Mouse (Mus musculus) hindbrain, embryonic 15.5 days (tissue): ENCODE measurements around the gene Pitpnm2. TPM values are rescaled to one million over a fixed set of nuclear protein-coding genes. Genes with fewer than 3 reads are reported as not detected.

ENCODE experiments used
- ATAC-seq: fragments of 200-750 bp; cut with Nextera tagmentation; 2 replicates; pipeline ENCODE4 v1.8.0; 2017; ENCODE audit warnings: low read depth, moderate number of reproducible peaks, moderate TSS enrichment; ENCODE audit not compliant: low FRiP score
- H3K27ac ChIP-seq: fragments of 300-500 bp; sonication (generic); replicated peaks from 2 replicates; pipeline ENCODE4 v1.5.1; 2015; ENCODE audit warnings: mild to moderate bottlenecking, inconsistent platforms
- H3K27me3 ChIP-seq: fragments of 300-500 bp; sonication (generic); 2 replicates; pipeline ENCODE4 v1.6.1; 2015; ENCODE audit warnings: control low read depth, inconsistent platforms
- H3K36me3 ChIP-seq: fragments of 300-500 bp; sonication (generic); 2 replicates; pipeline ENCODE4 v1.6.1; 2015; ENCODE audit warnings: control low read depth, inconsistent platforms
- H3K4me1 ChIP-seq: fragments of 300-500 bp; sonication (generic); replicated peaks from 2 replicates; pipeline ENCODE4 v1.6.1; 2015; ENCODE audit warnings: control low read depth, inconsistent platforms
- H3K4me2 ChIP-seq: fragments of 300-500 bp; sonication (generic); 2 replicates; pipeline ENCODE4 v1.6.1; 2015; ENCODE audit warnings: moderate library complexity, mild to moderate bottlenecking, inconsistent platforms
- H3K4me3 ChIP-seq: fragments of 300-500 bp; sonication (generic); 2 replicates; pipeline ENCODE4 v1.5.1; 2015; ENCODE audit warnings: mild to moderate bottlenecking, inconsistent platforms
- H3K9ac ChIP-seq: fragments of 300-500 bp; sonication (generic); 2 replicates; pipeline ENCODE4 v1.6.1; 2015; ENCODE audit warnings: inconsistent platforms
- H3K9me3 ChIP-seq: fragments of 300-500 bp; sonication (generic); 2 replicates; pipeline ENCODE4 v1.6.1; 2016; ENCODE audit warnings: control low read depth, inconsistent platforms
- WGBS: fragments of 180-500 bp; shearing (Covaris S2); methylation state at CpG from one replicate; pipeline ENCODE4 v1.1.7; 2015; 5-methylcytosine and 5-hydroxymethylcytosine counted together
- polyA plus RNA-seq: library from polyadenylated mRNA; unstranded; fragments of >200 nt; fragmentation: Nextera tagmentation; extraction: Ambion mirVana; gene quantifications from 2 replicates; pipeline ENCODE4 v1.2.1, GENCODE M21; 2015

Gene Pitpnm2
- polyA plus RNA-seq, 1 experiment from 2014 or later: 10.8 TPM

DNA sequence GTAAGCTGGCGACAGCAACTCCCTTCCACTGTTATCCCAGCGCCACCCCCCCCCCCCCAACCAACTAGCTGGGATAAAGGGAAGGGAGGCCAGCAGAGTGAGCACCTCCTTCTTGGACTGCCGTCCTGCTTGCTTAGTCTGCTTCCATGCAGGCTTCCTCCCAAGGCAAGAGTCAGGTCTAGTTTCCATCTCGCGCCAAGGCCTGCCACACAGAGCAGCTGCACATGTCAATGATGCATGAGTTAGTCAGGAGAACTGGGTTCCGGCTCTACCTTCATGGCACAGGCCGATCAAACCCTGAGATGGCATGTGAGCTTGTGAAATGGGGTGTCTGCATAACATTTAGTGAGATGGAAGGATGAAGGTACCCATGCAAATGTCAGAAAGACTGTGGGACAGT lies 66.9 kb downstream of the Pitpnm2 start:
- no peak overlapping the region for H3K4me3 ChIP-seq
- WGBS: 78% methylated on average over 7 of the region's 7 CpGs
- H3K4me1 ChIP-seq: peaks cover 55% of the 10 kb centered on the region
- ATAC-seq: no peak
- no peaks in the 10 kb centered on the region for H3K9me3 ChIP-seq
- H3K27me3 ChIP-seq: no peaks in the 10 kb centered on the region
- peak overlapping the region; percentile 61; the same call in 1 of the 2 replicates for H3K4me2 ChIP-seq
- H3K36me3 ChIP-seq: no peaks in the 10 kb centered on the region
- H3K27ac ChIP-seq: no peak overlapping the region
- H3K9ac ChIP-seq: no peak overlapping the region

- Histone ChIP-seq H3K4me1 (peaks cover 50% of the 10 kb centered on the region), H3K27me3 (no peaks in the 10 kb centered on the region), H3K4me3 (no peak overlapping the region), H3K4me2 (no peak overlapping the region), H3K9me3 (no peaks in the 10 kb centered on the region), H3K36me3 (no peaks in the 10 kb centered on the region), H3K27ac (no peak overlapping the region), H3K9ac (no peak overlapping the region)
- no peak for ATAC-seq
- 93% methylated on average over 5 of the region's 5 CpGs for WGBS
Measured at GRCm38 (mm10) chr5:124182097-124182496, 67.5 kb downstream of the Pitpnm2 start.

DNA sequence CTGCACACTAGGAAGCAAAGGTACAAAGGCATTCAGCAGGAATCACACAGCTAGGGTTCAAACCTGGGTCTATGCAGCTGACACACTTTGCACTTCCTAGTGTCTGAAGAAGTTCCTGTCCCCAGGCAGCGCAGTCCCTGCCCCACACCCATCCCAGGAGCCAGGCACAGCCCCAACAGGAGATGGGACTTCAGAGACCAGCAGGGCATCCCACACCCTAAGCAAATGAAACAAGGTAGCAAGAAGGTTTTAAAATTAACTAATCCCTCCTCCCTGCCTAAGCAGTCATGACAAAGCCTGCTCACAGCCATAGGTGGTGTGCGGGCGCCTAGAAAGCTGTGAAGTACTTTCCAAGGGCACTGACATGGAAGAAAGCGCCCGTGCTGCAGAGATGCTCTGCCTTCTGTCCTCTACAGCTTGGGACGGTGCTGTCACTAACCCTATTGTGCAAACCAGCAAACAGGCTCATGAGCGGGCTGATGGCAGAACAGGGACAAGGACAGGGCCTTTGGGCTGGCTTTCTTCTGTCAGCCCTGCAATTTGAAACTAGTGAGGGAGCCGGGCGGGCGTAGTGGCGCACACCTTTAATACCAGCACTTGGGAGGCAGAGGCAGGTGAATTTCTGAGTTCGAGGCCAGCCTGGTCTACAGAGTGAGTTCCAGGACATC lies 68.9 kb downstream of the Pitpnm2 start:
- Histone ChIP-seq H3K4me1 (peaks cover 43% of the 10 kb centered on the region), H3K36me3 (no peaks in the 10 kb centered on the region), H3K9ac (no peak overlapping the region), H3K27me3 (no peaks in the 10 kb centered on the region), H3K27ac (no peak overlapping the region), H3K4me2 (no peak overlapping the region), H3K9me3 (no peaks in the 10 kb centered on the region), H3K4me3 (no peak overlapping the region)
- no peak for ATAC-seq
- WGBS: 78% methylated on average over 12 of the region's 12 CpGs

DNA sequence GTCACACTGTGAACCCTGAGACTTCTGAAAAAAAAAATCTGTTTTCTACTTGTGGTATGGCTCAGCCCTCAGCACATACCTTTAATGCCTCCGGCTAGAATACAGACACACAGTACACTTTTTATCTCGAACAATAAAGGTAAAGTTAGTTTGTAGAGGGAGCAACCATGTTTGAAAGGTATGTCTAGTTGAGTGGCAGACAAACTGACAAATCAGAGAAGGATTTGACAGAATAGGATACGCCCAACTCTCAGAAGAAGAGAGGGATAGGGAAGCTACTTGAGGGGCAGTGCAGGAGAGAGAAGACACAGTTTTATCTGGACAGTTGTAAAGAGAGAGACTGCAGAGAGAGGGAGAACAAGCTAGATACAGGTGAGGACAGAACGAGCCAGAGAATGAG lies 70.1 kb downstream of the Pitpnm2 start:
- peaks cover 39% of the 10 kb centered on the region for H3K4me1 ChIP-seq
- no peak overlapping the region for H3K4me2 ChIP-seq
- no peaks in the 10 kb centered on the region for H3K27me3 ChIP-seq
- 95% methylated on average over 4 of the region's 4 CpGs for WGBS
- H3K4me3 ChIP-seq: no peak overlapping the region
- no peak for ATAC-seq
- no peaks in the 10 kb centered on the region for H3K9me3 ChIP-seq
- no peaks in the 10 kb centered on the region for H3K36me3 ChIP-seq
- H3K27ac ChIP-seq: no peak overlapping the region
- H3K9ac ChIP-seq: no peak overlapping the region

DNA sequence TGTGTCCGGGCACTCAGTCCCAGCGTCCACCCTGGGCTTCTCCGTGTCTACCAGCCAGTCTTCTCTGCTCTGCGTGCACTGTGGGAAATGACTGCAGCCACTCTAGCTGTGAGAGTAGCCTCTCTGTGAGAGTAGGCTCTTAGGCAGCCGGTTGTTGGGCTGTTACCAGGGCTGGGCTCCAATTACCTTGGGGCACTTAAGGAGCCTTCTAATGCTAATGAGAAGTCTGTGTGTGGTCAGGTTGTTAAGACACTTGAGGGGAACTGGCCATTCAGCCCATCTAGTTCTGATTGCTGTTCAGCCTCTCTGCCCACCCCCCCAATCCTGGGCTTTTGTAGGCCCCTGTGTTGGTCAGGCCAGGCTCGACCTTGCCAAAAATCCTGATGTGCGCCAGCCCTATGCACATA lies 72.8 kb downstream of the Pitpnm2 start:
- Histone ChIP-seq H3K27ac (peak overlapping the region; percentile 43), H3K4me1 (peaks cover 30% of the 10 kb centered on the region)

DNA sequence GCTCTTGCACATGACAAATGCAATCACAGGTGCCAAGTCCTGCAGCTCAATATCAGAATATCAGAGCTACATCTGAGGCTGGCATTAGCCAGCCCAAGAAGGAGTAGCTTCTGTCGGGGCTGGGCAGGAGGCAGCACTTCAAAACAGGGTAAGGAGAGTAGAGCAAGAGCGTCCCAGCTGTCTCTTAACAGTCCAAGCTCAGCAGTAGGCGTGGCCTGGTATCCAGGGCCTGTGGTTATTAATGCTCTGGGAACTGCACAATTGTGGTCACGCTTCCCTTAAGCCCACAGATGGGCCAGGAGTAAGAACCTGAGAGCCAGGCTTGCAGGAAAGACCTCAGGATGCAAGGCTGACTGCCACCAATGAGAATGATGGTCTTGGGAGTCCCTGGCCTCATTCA lies 74.4 kb downstream of the Pitpnm2 start:
- WGBS: 19% methylated on average over 4 of the region's 4 CpGs
- Histone ChIP-seq H3K4me1 (peaks cover 34% of the 10 kb centered on the region), H3K27me3 (no peaks in the 10 kb centered on the region), H3K27ac (0 out of 2 replicates have a peak overlapping the region, but pooled peaks have one; percentile 8), H3K4me2 (no peak overlapping the region), H3K9me3 (no peaks in the 10 kb centered on the region), H3K9ac (no peak overlapping the region), H3K4me3 (no peak overlapping the region), H3K36me3 (no peaks in the 10 kb centered on the region)
- 0 out of 2 replicates have a peak, but pooled peaks have one; percentile 55 for ATAC-seq

More for the DNA sequence above, 72.8 kb downstream of the Pitpnm2 start:
- H3K4me2 ChIP-seq: no peak overlapping the region
- no peaks in the 10 kb centered on the region for H3K9me3 ChIP-seq
- 17% methylated on average over 7 of the region's 7 CpGs for WGBS
- ATAC-seq: peak; percentile 67
- H3K9ac ChIP-seq: no peak overlapping the region
- H3K4me3 ChIP-seq: no peak overlapping the region
- H3K36me3 ChIP-seq: no peaks in the 10 kb centered on the region
- H3K27me3 ChIP-seq: no peaks in the 10 kb centered on the region

DNA sequence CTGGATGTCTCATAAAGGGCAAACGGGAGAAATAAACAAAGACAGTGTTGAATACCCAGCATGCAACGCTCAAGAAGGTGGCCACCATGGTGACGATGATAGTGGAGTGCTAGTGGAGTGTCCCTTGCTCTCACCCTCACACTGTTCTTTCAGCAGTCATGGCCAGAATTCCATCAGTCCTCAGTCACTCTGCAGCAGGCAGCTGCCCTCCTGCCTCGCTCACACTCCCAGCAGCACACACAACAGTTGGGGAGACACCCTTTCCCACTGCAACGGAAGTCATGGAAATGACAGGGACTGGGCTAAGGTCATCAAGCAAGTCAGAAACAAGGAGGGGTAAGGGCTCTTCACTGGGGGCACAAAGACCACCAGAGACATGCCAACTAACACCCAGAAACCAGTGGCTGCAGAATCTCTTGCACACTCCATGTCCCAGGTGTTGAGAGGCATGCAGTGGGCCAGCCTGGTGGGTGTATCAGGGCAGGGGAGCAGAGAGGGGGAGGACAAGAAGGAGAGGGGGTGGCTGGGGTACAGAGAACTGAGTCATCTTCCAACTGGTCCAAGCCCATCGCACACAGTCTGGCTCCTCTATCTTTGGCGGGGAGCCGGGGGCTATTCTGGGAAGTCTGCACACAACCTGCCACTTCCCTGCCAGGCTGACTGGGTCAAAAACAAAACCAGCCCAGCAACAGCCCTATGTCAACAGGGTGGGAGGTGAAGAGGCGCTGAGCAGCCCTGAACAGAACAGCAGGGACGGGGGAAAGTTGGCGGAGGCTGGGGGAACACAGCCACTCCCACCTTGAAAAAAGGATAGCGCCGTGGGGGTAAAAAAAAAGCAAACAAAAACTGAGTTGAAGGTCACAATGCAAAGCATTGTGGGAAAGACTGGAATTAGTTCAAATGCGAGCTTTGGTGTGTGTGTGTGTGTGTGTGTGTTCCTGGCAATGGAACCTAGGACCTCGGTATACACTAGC lies 76.3 kb downstream of the Pitpnm2 start:
- 61% methylated on average over 15 of the region's 15 CpGs for WGBS
- no peaks in the 10 kb centered on the region for H3K9me3 ChIP-seq
- no peaks in the 10 kb centered on the region for H3K36me3 ChIP-seq
- peaks cover 43% of the 10 kb centered on the region for H3K4me1 ChIP-seq
- no peak overlapping the region for H3K4me2 ChIP-seq
- no peak overlapping the region for H3K27ac ChIP-seq
- no peaks in the 10 kb centered on the region for H3K27me3 ChIP-seq
- no peak overlapping the region for H3K9ac ChIP-seq
- peak; percentile 75 for ATAC-seq
- H3K4me3 ChIP-seq: no peak overlapping the region

- Histone ChIP-seq H3K9ac (no peak overlapping the region), H3K4me2 (no peak overlapping the region), H3K4me1 (peaks cover 53% of the 10 kb centered on the region), H3K36me3 (no peaks in the 10 kb centered on the region), H3K9me3 (no peaks in the 10 kb centered on the region), H3K27me3 (no peaks in the 10 kb centered on the region), H3K27ac (no peak overlapping the region), H3K4me3 (no peak overlapping the region)
- 87% methylated on average over 4 of the region's 4 CpGs for WGBS
- no peak for ATAC-seq
Measured at GRCm38 (mm10) chr5:124172246-124172645, 77.3 kb downstream of the Pitpnm2 start.

- H3K4me1 ChIP-seq: peaks cover 58% of the 10 kb centered on the region
- 67% methylated on average over 9 of the region's 9 CpGs for WGBS
- no peak for ATAC-seq
- H3K9ac ChIP-seq: no peak overlapping the region
- no peaks in the 10 kb centered on the region for H3K36me3 ChIP-seq
- no peaks in the 10 kb centered on the region for H3K9me3 ChIP-seq
- no peak overlapping the region for H3K4me3 ChIP-seq
- no peaks in the 10 kb centered on the region for H3K27me3 ChIP-seq
- H3K27ac ChIP-seq: no peak overlapping the region
- H3K4me2 ChIP-seq: no peak overlapping the region
Measured at GRCm38 (mm10) chr5:124171781-124172180, 77.8 kb downstream of the Pitpnm2 start.

DNA sequence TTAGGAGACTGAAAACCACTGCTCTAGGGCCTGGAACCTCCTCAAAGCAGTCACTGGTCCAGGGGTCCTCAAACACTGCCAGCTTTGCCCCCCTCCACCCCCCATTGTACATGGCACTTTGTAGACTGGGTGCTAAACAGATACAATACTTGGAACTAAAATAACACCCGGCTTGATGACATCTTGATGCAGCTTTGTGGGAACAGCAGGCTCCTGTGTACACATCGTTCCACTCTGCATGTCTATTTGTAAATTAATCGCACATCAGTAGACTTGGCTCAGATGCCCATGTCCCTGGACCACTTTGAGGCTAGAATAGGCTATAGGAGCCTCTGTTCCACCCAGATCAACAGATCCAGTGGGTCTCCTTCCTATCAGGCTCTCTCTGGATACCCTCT lies 80.3 kb downstream of the Pitpnm2 start:
- Histone ChIP-seq H3K36me3 (no peaks in the 10 kb centered on the region), H3K4me1 (peaks cover 66% of the 10 kb centered on the region), H3K4me2 (no peak overlapping the region), H3K9ac (no peak overlapping the region), H3K4me3 (no peak overlapping the region), H3K27me3 (no peaks in the 10 kb centered on the region), H3K27ac (no peak overlapping the region), H3K9me3 (no peaks in the 10 kb centered on the region)
- no peak for ATAC-seq
- WGBS: 42% methylated on average over 3 of the region's 3 CpGs

DNA sequence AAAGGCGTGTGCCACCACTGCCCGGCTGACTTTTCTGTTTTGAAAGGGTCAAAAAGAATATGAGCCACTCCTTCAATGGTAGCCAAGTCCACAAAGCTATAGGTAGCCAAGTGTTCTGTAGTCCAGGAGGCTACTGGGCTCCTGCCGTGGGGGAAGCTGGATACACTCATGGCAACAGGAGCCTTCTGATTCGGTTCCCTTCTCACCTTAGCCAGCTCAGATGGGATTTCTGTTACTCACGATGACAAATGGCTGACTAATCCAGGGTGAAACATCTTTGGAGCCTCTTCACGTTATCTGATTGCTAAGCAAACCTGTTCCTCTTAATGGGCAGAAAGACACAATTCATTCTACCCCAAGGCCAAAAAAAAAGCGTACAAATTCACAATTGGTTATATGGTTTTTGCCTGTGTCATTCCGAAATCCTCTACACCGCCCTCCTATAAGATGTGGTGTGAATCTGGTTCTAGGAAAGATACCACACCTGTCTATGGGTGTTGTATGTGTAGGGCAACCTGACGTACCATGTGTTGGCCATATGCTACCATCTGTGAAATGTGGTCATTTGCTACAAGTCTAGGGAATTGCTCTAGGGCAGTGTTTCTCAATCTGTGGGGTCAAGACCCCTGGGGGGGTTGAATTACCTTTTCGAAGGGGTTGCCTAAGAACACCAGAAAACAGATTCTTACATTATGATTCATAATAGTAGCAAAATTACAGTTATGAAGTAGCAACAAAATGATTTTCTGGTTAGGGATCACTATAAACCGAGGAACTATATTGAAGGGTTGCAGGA lies 80.9 kb downstream of the Pitpnm2 start:
- Histone ChIP-seq H3K4me2 (no peak overlapping the region), H3K9ac (no peak overlapping the region), H3K27ac (no peak overlapping the region), H3K36me3 (no peaks in the 10 kb centered on the region), H3K4me1 (peaks cover 66% of the 10 kb centered on the region), H3K27me3 (no peaks in the 10 kb centered on the region), H3K4me3 (no peak overlapping the region), H3K9me3 (no peaks in the 10 kb centered on the region)
- 83% methylated on average over 12 of the region's 12 CpGs for WGBS
- no peak for ATAC-seq
